Mouse (Mus musculus) limb, embryonic 15.5 days (tissue): ENCODE data around the gene Scimp. TPM values are rescaled to one million over a fixed set of nuclear protein-coding genes. Genes with fewer than 3 reads are reported as not detected.

Experiments used
- ATAC-seq: fragments of 200-750 bp; cut with Nextera tagmentation; 2 replicates; pipeline ENCODE4 v1.8.0; 2017; ENCODE audit warnings: low read depth, moderate TSS enrichment; ENCODE audit not compliant: insufficient number of reproducible peaks, low FRiP score, low TSS enrichment
- H3K27ac ChIP-seq: fragments of 300-500 bp; sonication (generic); 2 replicates; pipeline ENCODE4 v1.5.1; 2015; ENCODE audit warnings: moderate library complexity, mild to moderate bottlenecking, inconsistent platforms
- H3K27me3 ChIP-seq: fragments of 300-500 bp; sonication (generic); 2 replicates; pipeline ENCODE4 v1.6.1; 2015; ENCODE audit warnings: inconsistent platforms
- H3K36me3 ChIP-seq: fragments of 300-500 bp; sonication (generic); 2 replicates; pipeline ENCODE4 v1.6.1; 2015; ENCODE audit warnings: inconsistent platforms
- H3K4me1 ChIP-seq: fragments of 300-500 bp; sonication (generic); 2 replicates; pipeline ENCODE4 v1.6.1; 2015; ENCODE audit warnings: inconsistent platforms
- H3K4me2 ChIP-seq: fragments of 300-500 bp; sonication (generic); 2 replicates; pipeline ENCODE4 v1.6.1; 2015; ENCODE audit warnings: mild to moderate bottlenecking, inconsistent platforms
- H3K4me3 ChIP-seq: fragments of 300-500 bp; sonication (generic); 2 replicates; pipeline ENCODE4 v1.5.1; 2015; ENCODE audit warnings: mild to moderate bottlenecking, inconsistent platforms
- H3K9ac ChIP-seq: fragments of 300-500 bp; sonication (generic); 2 replicates; pipeline ENCODE4 v1.6.1; 2015; ENCODE audit warnings: inconsistent platforms
- H3K9me3 ChIP-seq: fragments of 300-500 bp; sonication (generic); 2 replicates; pipeline ENCODE4 v1.6.1; 2016; ENCODE audit warnings: inconsistent platforms
- WGBS: fragments of 180-500 bp; shearing (Covaris S2); methylation state at CpG from one replicate; pipeline ENCODE4 v1.1.7; 2015; 5-methylcytosine and 5-hydroxymethylcytosine counted together
- polyA plus RNA-seq: library from polyadenylated mRNA; unstranded; fragments of >200 nt; fragmentation: Nextera tagmentation; extraction: Ambion mirVana; gene quantifications from 2 replicates; pipeline ENCODE4 v1.2.1, GENCODE M21; 2015

Gene Scimp
- polyA plus RNA-seq, 1 experiment from 2014 or later: 0.27 TPM

DNA sequence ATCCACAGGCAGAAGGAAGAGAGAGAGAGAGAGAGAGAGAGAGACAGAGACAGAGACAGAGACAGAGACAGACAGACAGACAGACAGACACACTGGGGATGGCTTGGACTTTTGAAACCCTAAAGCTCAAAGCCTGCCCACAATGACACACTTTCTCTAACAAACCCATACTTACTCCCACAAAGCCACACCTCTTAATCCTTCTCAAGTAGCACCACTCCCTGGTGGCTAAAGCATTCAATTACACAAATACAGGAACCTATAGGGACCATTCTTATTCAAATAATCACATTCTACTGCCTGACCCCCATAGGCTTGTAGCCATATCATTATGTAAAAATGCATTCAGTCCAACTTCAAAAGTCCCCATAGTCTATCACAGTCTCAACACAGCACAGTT is 21.0 kb upstream of the Scimp start:
- H3K4me3 ChIP-seq: no peak overlapping the region
- H3K27ac ChIP-seq: no peak overlapping the region
- H3K4me2 ChIP-seq: no peak overlapping the region
- H3K4me1 ChIP-seq: no peaks in the 10 kb centered on the region
- no peak for ATAC-seq
- H3K36me3 ChIP-seq: no peaks in the 10 kb centered on the region
- H3K27me3 ChIP-seq: no peaks in the 10 kb centered on the region
- H3K9me3 ChIP-seq: no peaks in the 10 kb centered on the region
- no peak overlapping the region for H3K9ac ChIP-seq

DNA sequence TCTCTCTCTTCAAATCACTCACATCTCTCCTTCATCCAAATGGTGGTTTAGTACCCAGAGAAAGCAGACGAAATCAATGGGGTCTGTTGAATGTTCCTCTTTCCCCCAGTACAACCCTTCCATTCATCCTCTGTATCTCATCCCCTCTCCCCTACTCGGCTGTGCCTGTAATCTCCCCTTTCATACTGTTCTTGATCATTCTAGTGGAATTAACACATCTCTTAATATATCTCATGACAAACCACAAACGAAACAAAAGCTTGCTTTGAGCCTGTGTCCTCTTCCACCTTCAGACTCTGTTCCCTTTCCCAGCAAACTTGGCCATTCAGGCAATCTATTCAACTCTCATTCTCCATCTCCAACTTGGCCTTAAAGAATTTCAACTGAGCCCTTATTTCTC is 18.8 kb upstream of the Scimp start:
- 60% methylated on average over 3 of the region's 3 CpGs for WGBS
- H3K9me3 ChIP-seq: no peaks in the 10 kb centered on the region
- H3K9ac ChIP-seq: no peak overlapping the region
- no peak overlapping the region for H3K4me3 ChIP-seq
- H3K4me2 ChIP-seq: no peak overlapping the region
- no peaks in the 10 kb centered on the region for H3K4me1 ChIP-seq
- H3K36me3 ChIP-seq: no peaks in the 10 kb centered on the region
- ATAC-seq: no peak
- no peaks in the 10 kb centered on the region for H3K27me3 ChIP-seq
- no peak overlapping the region for H3K27ac ChIP-seq

DNA sequence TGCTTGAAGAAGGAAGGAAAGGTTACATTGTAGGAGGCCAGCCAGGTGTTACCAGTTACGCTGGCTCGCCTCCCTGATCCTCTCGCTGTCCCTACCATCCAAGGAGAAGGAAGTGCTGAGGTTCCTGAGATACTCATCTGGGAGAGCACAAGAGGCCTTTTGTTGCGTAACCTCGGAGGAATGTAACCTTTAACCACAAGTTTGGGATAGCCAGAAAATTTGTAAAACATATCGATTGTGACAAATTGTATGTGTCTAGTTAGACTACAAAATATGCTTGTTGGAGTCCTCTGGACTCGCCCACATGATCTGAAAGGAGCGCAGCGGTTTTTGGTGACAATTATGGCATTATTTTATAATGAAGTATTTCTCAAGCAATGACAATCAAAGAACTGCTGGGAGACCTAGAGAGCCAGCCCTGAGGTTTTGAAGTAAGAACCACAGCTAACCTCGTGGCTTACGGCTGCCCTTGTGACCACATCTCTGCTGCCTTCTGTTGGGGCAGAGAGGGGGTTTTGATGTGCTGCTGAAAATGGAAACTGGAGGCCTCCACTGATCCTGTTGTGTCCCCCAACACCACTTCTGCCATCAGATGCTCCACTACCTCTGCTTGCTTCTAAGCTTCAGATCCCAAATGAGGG is 16.7 kb upstream of the Scimp start:
- Histone ChIP-seq H3K27ac (no peak overlapping the region), H3K36me3 (no peaks in the 10 kb centered on the region), H3K4me1 (no peaks in the 10 kb centered on the region), H3K27me3 (no peaks in the 10 kb centered on the region), H3K9ac (no peak overlapping the region), H3K4me2 (no peak overlapping the region), H3K9me3 (no peaks in the 10 kb centered on the region), H3K4me3 (no peak overlapping the region)
- whole genome bisulfite sequencing: 83% methylated on average over 11 of the region's 11 CpGs
- no peak for ATAC-seq

DNA sequence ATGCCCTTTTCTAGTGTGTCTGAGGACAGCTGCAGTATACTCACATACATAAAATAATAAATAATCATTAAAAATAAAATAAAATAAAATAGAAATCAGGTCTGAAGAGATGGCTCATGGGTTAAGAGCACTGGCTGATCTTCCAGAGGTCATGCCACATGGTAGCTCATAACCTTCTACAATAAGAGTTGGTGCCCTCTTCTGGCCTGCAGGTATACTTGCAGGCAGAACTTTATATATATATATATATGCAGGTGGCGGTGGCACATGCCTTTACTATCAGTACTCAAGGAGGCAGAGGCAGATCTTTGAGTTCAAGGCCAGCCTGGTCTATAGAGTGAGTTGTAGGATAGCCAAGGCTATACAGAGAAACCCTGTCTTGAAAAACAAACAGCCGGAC is 13.8 kb upstream of the Scimp start:
- Histone ChIP-seq H3K4me1 (no peaks in the 10 kb centered on the region), H3K36me3 (no peaks in the 10 kb centered on the region), H3K4me3 (no peak overlapping the region), H3K4me2 (no peak overlapping the region), H3K27ac (no peak overlapping the region), H3K9ac (no peak overlapping the region), H3K27me3 (no peaks in the 10 kb centered on the region), H3K9me3 (no peaks in the 10 kb centered on the region)
- no peak for ATAC-seq
- WGBS: 87% methylated on average over 2 of the region's 2 CpGs

DNA sequence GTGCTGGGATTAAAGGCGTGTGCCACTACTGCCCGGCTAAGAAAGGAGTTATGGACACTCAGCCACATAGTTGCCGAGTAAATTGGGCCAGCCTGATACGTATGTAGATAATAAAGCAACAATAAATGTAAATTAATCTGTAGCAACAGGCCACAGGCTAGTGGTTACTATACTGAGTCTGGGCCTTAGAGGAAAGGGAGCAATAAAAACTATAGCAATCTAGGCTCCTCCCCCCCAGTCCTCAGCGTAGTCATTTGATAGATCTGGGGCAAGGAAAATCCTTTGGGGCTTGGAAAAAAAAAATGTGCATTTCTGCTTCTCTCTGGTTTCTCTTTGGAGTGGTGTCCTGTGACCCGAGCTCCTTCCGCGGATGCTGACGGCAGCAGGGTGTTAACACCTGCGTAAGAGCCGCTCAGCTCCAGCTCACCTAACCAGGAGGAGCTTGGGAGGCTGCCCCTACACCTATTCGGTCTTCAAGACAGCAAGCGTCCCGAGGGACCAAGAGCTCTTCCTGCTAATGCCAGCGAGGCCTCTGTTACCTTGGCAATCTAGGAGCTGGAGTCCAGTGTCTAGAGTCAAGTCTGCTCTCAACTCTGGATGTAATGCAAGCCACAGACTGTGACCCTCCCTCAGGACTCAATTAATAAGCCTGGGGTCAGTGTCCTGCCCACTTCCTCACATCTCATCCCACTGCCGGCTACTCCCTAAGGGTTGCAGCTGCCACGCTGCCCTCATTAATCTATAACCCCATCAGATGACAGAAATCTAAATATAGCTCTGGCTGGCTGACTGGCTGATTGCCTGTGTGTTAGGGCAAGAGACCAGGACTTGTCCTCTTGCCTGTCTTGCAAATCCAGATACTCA is 9.6 kb upstream of the Scimp start:
- Histone ChIP-seq H3K4me1 (no peaks in the 10 kb centered on the region), H3K4me3 (no peak overlapping the region), H3K36me3 (no peaks in the 10 kb centered on the region), H3K27ac (no peak overlapping the region), H3K27me3 (no peaks in the 10 kb centered on the region), H3K9ac (no peak overlapping the region), H3K9me3 (no peaks in the 10 kb centered on the region), H3K4me2 (no peak overlapping the region)
- ATAC-seq: no peak
- 38% methylated on average over 17 of the region's 17 CpGs for WGBS

DNA sequence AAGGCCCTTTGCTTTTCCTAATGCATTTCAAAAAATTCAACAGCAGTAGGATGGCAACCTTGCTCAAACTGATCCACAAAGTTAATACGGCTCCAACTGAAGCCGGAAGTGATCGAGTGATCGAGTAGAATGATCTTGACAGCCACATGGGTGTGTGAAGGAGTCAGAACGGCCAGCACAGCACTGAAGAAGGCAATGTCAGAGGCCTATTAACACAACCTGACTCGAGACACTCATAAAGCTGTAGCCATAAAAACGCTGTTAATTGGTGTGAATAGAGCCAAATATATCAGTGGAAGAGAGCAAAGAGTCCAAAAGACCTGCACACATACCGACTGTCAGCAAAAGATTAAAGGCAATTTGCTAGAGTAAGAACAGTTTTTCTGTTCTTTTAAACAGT is 7.7 kb upstream of the Scimp start:
- Histone ChIP-seq H3K36me3 (no peaks in the 10 kb centered on the region), H3K27me3 (no peaks in the 10 kb centered on the region), H3K9me3 (no peaks in the 10 kb centered on the region), H3K4me1 (no peaks in the 10 kb centered on the region), H3K4me2 (no peak overlapping the region), H3K9ac (no peak overlapping the region), H3K4me3 (no peak overlapping the region), H3K27ac (no peak overlapping the region)
- WGBS: 49% methylated on average over 8 of the region's 8 CpGs
- no peak for ATAC-seq

DNA sequence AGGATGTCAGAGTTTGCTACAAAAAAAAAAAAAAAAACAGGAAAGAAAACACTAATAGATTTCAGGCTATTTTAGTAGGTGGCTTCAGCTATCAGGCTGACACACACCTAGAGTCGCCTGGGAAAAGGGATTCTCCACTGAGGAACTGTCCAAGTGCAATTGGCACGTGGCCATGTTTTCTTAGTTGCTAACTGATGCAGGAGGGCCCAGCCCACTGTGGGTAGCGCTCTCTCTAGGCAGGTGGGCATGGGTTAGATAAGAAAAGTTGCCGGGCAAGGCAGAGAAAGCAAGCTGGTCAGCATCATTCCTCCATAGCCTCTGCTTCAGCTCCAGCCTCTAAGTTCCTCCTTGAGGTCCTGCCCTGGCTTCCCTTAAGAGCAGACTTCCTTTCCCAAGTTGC is 4.4 kb upstream of the Scimp start:
- H3K9ac ChIP-seq: no peak overlapping the region
- 0 out of 2 replicates have a peak, but pooled peaks cover 5% of the 10 kb centered on the region for H3K27me3 ChIP-seq
- no peak overlapping the region for H3K4me2 ChIP-seq
- H3K9me3 ChIP-seq: no peaks in the 10 kb centered on the region
- H3K36me3 ChIP-seq: no peaks in the 10 kb centered on the region
- ATAC-seq: no peak
- H3K4me1 ChIP-seq: no peaks in the 10 kb centered on the region
- no peak overlapping the region for H3K27ac ChIP-seq
- 76% methylated on average over 4 of the region's 4 CpGs for WGBS
- no peak overlapping the region for H3K4me3 ChIP-seq

DNA sequence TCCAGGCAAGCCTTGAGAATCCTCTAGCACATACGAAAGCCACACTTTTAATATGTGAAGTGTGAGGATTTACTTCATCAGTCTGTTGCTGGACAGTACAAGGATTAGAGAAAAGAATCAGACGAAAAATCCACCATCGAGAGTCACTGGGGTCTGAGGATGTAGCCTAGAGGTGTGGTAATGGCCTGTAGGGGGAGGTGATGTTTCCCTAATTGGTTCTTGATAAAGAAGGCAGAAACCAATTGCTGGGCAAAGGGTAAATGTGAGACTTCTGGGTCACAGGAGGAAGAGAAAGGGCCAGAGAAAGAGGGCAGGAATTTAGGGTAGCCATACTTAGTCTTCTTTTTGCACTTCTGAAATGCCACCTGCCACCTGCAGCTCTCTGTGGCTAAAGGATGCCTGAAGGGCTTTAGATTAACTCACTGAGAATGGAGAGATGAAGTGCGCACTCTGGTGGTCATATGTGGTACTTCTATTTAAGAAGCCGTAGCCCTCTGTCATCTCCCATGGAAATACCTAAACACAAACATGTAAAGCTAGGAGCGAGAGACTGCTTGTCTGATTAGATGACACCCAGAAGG is 3.2 kb upstream of the Scimp start:
- Histone ChIP-seq H3K4me3 (no peak overlapping the region), H3K27me3 (0 out of 2 replicates have a peak, but pooled peaks cover 5% of the 10 kb centered on the region), H3K4me2 (no peak overlapping the region), H3K4me1 (no peaks in the 10 kb centered on the region), H3K27ac (no peak overlapping the region), H3K9me3 (no peaks in the 10 kb centered on the region), H3K9ac (no peak overlapping the region), H3K36me3 (no peaks in the 10 kb centered on the region)
- WGBS: 25% methylated on average over 6 of the region's 6 CpGs
- no peak for ATAC-seq

DNA sequence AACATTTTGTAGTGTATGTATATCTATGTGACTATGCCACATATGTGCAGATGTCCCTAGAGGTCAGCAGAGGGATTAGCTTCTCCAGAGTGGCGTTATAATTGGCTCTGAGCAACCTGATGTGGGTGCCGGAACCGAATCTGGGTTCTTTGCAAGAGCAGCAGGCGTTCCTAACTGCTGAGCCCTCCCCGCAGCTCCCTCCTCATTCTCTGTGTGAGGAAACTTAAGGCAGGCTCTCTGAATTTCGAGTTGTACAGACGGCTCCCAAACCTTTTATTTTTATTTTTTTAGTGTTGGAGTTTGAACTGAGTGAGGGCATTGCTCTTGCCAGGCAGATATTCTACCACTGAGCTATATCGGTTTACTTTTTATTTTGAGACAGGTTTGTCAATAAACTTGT is 2.7 kb upstream of the Scimp start:
- no peak overlapping the region for H3K4me2 ChIP-seq
- no peaks in the 10 kb centered on the region for H3K36me3 ChIP-seq
- ATAC-seq: no peak
- no peaks in the 10 kb centered on the region for H3K4me1 ChIP-seq
- 78% methylated on average over 8 of the region's 8 CpGs for WGBS
- H3K9ac ChIP-seq: no peak overlapping the region
- H3K9me3 ChIP-seq: no peaks in the 10 kb centered on the region
- no peak overlapping the region for H3K4me3 ChIP-seq
- no peak overlapping the region for H3K27ac ChIP-seq
- 0 out of 2 replicates have a peak, but pooled peaks cover 5% of the 10 kb centered on the region for H3K27me3 ChIP-seq

DNA sequence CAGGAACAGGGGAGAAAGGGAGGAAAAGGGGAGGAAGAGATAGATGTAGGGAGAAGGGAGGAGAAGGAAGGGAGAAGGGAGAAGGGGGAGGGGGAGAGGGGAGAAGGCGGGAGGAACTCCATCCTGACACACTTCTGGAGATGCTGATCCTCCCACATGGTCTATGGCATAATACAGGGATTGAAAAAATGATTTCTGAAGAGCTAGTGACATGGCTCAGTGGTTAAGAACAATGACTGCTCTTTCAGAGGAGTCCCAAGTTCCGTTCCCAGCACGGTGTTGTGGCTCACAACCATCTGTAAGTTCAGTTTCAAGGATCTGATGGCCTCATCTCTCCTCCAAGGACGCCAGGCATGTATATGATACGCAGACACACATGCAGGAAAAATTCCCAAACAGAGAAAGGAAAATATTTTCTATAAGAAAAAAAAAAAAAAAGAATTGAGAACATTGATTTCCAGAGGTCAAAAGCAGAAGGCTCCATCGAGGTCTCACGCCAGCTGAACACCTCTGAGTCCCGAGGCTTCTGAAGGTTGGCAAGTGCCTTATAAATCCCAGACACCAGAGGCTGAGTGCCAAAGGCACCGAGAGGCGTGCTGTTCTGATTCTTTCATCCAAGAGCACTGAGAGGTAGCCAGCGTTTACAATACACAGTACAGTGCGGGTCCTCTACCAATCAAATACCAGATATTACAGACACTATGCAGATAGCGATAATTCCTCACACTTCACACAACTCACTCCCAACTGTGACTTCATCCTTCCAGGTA is 730 bp downstream of the Scimp start:
- Histone ChIP-seq H3K9ac (no peak overlapping the region), H3K4me2 (no peak overlapping the region), H3K27me3 (0 out of 2 replicates have a peak, but pooled peaks cover 5% of the 10 kb centered on the region), H3K36me3 (no peaks in the 10 kb centered on the region), H3K9me3 (no peaks in the 10 kb centered on the region), H3K4me1 (no peaks in the 10 kb centered on the region), H3K4me3 (no peak overlapping the region), H3K27ac (no peak overlapping the region)
- no peak for ATAC-seq
- WGBS: 65% methylated on average over 13 of the region's 13 CpGs

DNA sequence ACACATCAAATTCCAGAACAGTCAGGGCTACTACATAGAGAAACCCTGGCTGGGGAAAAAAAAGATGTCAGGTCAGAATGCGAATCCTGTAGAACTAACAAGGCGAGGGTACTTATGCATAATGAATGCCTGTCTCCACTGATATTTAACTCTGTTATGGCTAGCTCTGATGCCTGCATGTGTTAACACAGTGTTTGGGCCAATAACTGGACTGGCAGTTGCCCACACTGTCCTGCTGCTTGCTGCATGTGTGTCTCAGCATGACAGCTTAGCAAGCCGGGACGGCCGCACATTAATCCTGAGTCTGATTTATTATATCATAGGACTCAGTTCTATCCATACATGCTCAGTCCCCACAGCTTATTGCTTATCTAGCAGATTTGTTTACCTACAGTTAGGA is 1.3 kb downstream of the Scimp start:
- Histone ChIP-seq H3K4me1 (no peaks in the 10 kb centered on the region), H3K9ac (no peak overlapping the region), H3K27ac (no peak overlapping the region), H3K36me3 (no peaks in the 10 kb centered on the region), H3K9me3 (no peaks in the 10 kb centered on the region), H3K27me3 (0 out of 2 replicates have a peak, but pooled peaks cover 5% of the 10 kb centered on the region), H3K4me3 (no peak overlapping the region), H3K4me2 (no peak overlapping the region)
- 79% methylated on average over 5 of the region's 5 CpGs for WGBS
- no peak for ATAC-seq

DNA sequence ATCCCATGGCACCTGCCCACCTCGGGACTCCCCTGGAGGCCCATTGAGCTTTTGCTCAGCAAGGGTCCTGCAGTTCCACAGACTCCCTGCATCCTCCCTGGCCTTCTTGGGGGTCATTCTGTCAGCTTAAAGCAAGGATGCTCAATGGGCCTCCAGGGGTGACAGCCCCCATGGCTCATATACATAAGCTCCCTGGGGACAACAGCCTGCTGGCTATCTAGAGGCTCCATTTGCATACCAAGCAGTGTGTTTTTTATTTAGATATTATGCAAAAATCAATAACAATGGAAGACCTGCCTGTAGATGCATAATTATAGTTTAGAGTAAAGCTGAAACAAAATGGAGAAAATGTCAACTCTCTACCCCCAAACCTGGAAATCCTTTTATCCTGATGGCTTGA is 3.4 kb downstream of the Scimp start:
- ATAC-seq: no peak
- Histone ChIP-seq H3K36me3 (no peaks in the 10 kb centered on the region), H3K27me3 (0 out of 2 replicates have a peak, but pooled peaks cover 5% of the 10 kb centered on the region), H3K4me1 (no peaks in the 10 kb centered on the region), H3K4me2 (no peak overlapping the region), H3K27ac (no peak overlapping the region), H3K9ac (no peak overlapping the region), H3K4me3 (no peak overlapping the region), H3K9me3 (no peaks in the 10 kb centered on the region)
- WGBS: 21% methylated on average over 1 of the region's 1 CpGs
